Mouse (Mus musculus) hindbrain, embryonic 12.5 days (tissue): ENCODE measurements around the gene Pskh1. TPM values are rescaled to one million over a fixed set of nuclear protein-coding genes. Genes with fewer than 3 reads are reported as not detected.

Source experiments
- ATAC-seq: fragments of 200-750 bp; cut with Nextera tagmentation; 2 replicates; pipeline ENCODE4 v1.8.0; 2017; ENCODE audit warnings: moderate TSS enrichment; ENCODE audit not compliant: low FRiP score
- H3K27ac ChIP-seq: fragments of 300-500 bp; sonication (generic); 2 replicates; pipeline ENCODE4 v1.5.1; 2016; ENCODE audit warnings: mild to moderate bottlenecking
- H3K27me3 ChIP-seq: fragments of 300-500 bp; sonication (generic); 2 replicates; pipeline ENCODE4 v1.6.1; 2016; ENCODE audit warnings: mild to moderate bottlenecking
- H3K36me3 ChIP-seq: fragments of 300-500 bp; sonication (generic); 2 replicates; pipeline ENCODE4 v1.6.1; 2016; ENCODE audit warnings: mild to moderate bottlenecking
- H3K4me1 ChIP-seq: fragments of 300-500 bp; sonication (generic); 2 replicates; pipeline ENCODE4 v1.6.1; 2016
- H3K4me2 ChIP-seq: fragments of 300-500 bp; sonication (generic); replicated peaks from 2 replicates; pipeline ENCODE4 v1.6.1; 2016; ENCODE audit warnings: mild to moderate bottlenecking
- H3K4me3 ChIP-seq: fragments of 300-500 bp; sonication (generic); 2 replicates; pipeline ENCODE4 v1.5.1; 2016; ENCODE audit warnings: mild to moderate bottlenecking
- H3K9ac ChIP-seq: fragments of 300-500 bp; sonication (generic); 2 replicates; pipeline ENCODE4 v1.6.1; 2016; ENCODE audit warnings: mild to moderate bottlenecking, moderate library complexity
- H3K9me3 ChIP-seq: fragments of 300-500 bp; sonication (generic); replicated peaks from 2 replicates; pipeline ENCODE4 v1.6.1; 2016; ENCODE audit warnings: mild to moderate bottlenecking
- WGBS: fragments of 180-500 bp; shearing (Covaris S2); methylation state at CpG from one replicate; pipeline ENCODE4 v1.1.7; 2016; 5-methylcytosine and 5-hydroxymethylcytosine counted together
- microRNA-seq: library from miRNA; unstranded; fragments of <30 nt; microRNA quantifications from one replicate; pipeline ENCODE4, GENCODE M21; 2017
- polyA plus RNA-seq: library from polyadenylated mRNA; unstranded; fragments of >200 nt; fragmentation: Nextera tagmentation; extraction: Ambion mirVana; gene quantifications from 2 replicates; pipeline ENCODE4 v1.2.1, GENCODE M21; 2016

The Pskh1 gene
- polyA plus RNA-seq, 1 experiment from 2014 or later, result 22.4 TPM

DNA sequence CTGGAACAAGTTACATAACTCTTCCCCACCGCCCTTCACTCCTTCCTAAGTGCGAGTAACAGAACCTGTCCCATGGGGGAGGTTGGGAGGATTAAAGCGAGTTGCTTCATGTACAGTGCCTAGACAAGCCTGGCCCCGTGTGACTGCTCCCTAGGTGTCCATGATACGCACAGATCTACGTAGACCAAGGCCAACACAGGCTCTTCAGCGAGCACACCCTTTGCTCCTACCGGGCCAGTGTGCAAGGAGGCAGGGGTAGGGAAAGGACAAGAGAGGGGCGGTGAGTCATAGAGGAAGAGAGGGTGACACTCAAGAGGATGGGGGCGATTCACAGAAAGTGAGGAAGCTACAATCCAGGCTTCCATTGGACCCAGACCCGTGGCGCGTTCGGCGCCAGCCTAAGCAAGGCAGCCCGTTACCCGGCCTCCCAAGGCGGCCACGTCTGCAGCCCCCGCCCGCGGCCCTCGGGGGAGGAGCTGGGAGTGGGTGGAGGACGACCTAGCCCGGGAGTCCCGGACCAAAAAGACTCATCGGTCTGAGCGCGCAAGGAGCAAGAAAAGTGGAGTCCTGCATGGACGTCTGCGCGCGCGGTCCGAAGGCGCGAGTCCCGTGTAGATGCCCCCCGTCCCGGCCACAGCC is 65.1 kb downstream of the Pskh1 start:
- 3% methylated on average over 40 of the region's 40 CpGs for WGBS
- 0 out of 2 replicates have a peak overlapping the region, but pooled peaks have one; percentile 17 for H3K27ac ChIP-seq
- ATAC-seq, result peak; percentile 46

DNA sequence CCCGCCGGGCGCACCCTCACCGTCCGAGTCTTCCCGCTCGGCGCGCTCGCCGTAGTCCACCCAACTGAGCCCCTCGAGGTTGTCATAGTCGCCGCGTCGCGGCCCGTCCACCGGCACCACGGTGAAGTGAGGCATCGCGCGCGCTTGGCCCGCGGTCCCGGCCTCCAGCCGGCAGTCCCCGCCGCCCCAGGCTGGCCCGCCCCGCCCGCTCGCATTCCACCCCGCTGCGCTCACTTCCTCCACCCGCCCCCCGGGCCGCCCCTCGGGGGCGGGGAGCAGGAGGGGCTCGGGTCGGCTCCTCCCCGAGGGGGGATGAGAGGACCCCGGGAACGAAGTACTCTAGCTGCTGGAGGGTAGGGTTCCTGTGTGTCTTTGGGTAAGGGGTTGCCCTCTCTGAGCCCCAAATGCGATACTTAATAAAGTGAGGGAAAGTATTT is 65.7 kb downstream of the Pskh1 start, which contains the start of gene Slc12a4:
Gene Slc12a4 (minus strand): TSS at position 193 of the 437 bp plus-strand sequence.
- Histone ChIP-seq H3K27me3 (peaks cover 45% of the 10 kb centered on the region), H3K4me1 (peaks cover 15% of the 10 kb centered on the region), H3K27ac (0 out of 2 replicates have a peak within 1 kb of the TSS, but pooled peaks have one; percentile 17), H3K9me3 (no peaks in the 10 kb centered on the region), H3K4me2 (peak within 1 kb of the TSS; percentile 72), H3K9ac (peak within 1 kb of the TSS; percentile 56), H3K36me3 (no peaks in the 10 kb centered on the region), H3K4me3 (peak within 1 kb of the TSS; percentile 54)
- under 1% methylated on average over 45 of the region's 47 CpGs for WGBS
- peak; percentile 56 for ATAC-seq

More for the DNA sequence above, 65.1 kb downstream of the Pskh1 start:
- Histone ChIP-seq H3K4me2 (peak overlapping the region; percentile 72), H3K9me3 (no peaks in the 10 kb centered on the region), H3K27me3 (peaks cover 45% of the 10 kb centered on the region), H3K36me3 (no peaks in the 10 kb centered on the region), H3K9ac (peak overlapping the region; percentile 56), H3K4me3 (peak overlapping the region; percentile 54), H3K4me1 (peaks cover 15% of the 10 kb centered on the region)

- Histone ChIP-seq H3K9me3 (no peaks in the 10 kb centered on the region), H3K4me1 (peaks cover 15% of the 10 kb centered on the region), H3K4me2 (peak overlapping the region; percentile 72), H3K27ac (no peak overlapping the region), H3K4me3 (peak overlapping the region; percentile 54; the same call in 1 of the 2 replicates), H3K27me3 (peaks cover 45% of the 10 kb centered on the region), H3K9ac (no peak overlapping the region), H3K36me3 (no peaks in the 10 kb centered on the region)
- 6% methylated on average over 19 of the region's 19 CpGs for WGBS
- no peak for ATAC-seq
These were observed 66.6 kb downstream of the Pskh1 start for GRCm38 (mm10) chr8:105966692-105967311.

- 80% methylated on average over 1 of the region's 1 CpGs for WGBS
These were observed 69.1 kb downstream of the Pskh1 start for GRCm38 (mm10) chr8:105969367-105969766.

DNA sequence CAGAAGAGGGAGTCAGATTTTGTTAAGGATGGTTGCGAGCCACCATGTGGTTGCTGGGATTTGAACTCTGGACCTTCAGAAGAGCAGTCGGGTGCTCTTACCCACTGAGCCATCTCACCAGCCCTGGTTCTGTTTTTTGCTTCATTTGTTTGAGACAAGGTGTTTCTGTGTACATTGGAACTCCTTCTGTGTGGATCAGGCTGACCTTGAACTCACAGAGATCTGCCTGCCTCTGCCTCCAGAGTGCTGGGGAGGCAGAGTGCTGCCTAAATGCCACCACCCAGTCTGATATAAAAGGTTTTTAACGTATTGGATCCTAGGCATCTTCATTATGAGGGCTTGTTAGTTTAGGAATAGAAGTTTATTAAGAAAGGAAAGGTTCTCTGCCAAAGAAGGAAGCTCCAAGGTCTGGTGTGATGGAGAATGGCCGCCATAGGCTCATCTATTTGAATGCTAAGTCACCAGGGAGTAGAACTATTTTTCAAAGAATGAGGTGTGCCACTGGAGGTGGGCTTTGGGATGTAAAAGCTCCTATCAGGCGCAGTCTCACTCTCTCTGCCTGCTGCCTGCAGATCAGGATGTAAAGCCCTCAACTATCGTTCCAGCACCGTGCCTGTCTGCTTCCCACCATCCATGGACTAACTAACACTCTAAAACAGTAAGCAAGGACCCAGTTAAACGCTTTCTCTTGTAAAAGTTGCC is 70.9 kb downstream of the Pskh1 start:
- Histone ChIP-seq H3K9me3 (no peaks in the 10 kb centered on the region), H3K27me3 (peaks cover 18% of the 10 kb centered on the region), H3K4me1 (0 out of 2 replicates have a peak, but pooled peaks cover under 1% of the 10 kb centered on the region), H3K9ac (no peak overlapping the region), H3K4me3 (no peak overlapping the region), H3K27ac (no peak overlapping the region), H3K36me3 (no peaks in the 10 kb centered on the region), H3K4me2 (no peak overlapping the region)
- no peak for ATAC-seq
- WGBS, result 79% methylated on average over 8 of the region's 8 CpGs

More at GRCm38 (mm10) chr8:105969367-105969766, 69.1 kb downstream of the Pskh1 start:
- no peak for ATAC-seq
- Histone ChIP-seq H3K27ac (no peak overlapping the region), H3K9ac (no peak overlapping the region), H3K4me3 (no peak overlapping the region), H3K9me3 (no peaks in the 10 kb centered on the region), H3K36me3 (no peaks in the 10 kb centered on the region), H3K27me3 (peaks cover 36% of the 10 kb centered on the region), H3K4me2 (no peak overlapping the region), H3K4me1 (peaks cover 14% of the 10 kb centered on the region)

DNA sequence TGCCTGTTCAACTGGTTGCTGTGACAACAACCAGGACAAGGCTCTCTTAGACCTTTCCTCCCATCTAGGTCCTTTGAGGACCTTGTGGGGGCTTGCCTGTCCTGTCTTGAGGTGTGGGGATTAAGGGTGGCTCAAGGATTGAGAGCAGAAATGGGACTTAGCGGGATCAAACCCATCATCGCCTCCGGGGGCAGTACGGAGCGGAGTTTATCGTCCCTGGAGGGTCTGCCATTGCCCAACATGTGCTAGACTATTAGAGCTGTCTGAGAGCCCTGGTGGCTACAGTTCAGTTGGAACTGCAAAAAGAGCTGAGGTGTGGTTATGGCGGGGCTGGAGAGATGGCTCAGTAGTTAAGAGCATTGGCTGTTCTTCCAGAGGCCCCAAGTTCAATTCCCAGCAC is 75.1 kb downstream of the Pskh1 start:
- Histone ChIP-seq H3K27me3 (no peaks in the 10 kb centered on the region), H3K27ac (no peak overlapping the region), H3K4me1 (no peaks in the 10 kb centered on the region), H3K4me3 (no peak overlapping the region), H3K9ac (no peak overlapping the region), H3K4me2 (no peak overlapping the region), H3K9me3 (no peaks in the 10 kb centered on the region), H3K36me3 (no peaks in the 10 kb centered on the region)
- 68% methylated on average over 7 of the region's 7 CpGs for WGBS
- ATAC-seq, result no peak

DNA sequence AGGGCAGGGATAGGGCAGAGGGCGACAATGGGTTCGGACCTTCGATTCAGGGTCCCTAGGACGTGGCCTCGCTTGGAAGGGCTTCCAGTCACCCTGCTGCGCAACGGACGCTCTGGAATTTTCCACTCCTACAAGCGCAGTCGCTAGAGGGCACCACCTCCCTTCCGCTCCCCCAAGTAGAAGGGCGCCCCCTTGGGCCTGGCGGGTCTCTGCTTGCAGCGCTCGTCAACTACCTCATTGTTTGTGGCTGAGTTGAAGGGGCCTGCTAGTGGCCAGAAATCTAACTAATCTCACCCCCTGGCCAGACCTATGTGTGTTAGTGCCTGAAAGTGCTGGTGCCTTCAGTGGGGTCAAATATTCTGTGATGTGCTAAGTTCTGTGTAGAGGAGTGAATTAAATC is 79.1 kb downstream of the Pskh1 start, which contains the start of gene Dpep3:
Gene Dpep3 (minus strand): TSS at position 105 of the 400 bp plus-strand sequence.
- H3K4me2 ChIP-seq, result no peak within 1 kb of the TSS
- no peaks in the 10 kb centered on the region for H3K4me1 ChIP-seq
- H3K4me3 ChIP-seq, result no peak within 1 kb of the TSS
- H3K9ac ChIP-seq, result no peak within 1 kb of the TSS
- WGBS, result 93% methylated on average over 15 of the region's 15 CpGs
- no peaks in the 10 kb centered on the region for H3K27me3 ChIP-seq
- no peak for ATAC-seq
- H3K27ac ChIP-seq, result no peak within 1 kb of the TSS
- no peaks in the 10 kb centered on the region for H3K36me3 ChIP-seq
- no peaks in the 10 kb centered on the region for H3K9me3 ChIP-seq

DNA sequence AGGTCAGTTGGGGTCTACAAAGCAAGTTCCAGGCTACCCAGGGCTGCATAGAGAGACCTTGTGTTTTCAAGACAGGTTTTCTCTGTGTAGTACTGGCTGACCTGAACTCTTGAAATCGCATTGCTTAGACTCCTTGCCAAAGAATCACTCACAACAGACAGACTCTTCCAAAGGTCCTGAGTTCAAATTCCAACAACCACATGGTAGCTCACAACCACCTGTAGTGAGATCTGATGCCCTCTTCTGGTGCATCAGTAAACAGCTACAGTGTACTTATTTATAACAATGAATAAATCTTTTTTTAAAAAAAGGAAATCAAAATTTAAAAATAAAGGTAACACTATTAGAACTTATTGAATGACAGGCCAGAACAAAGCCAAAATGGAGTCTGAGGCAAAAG is 80.9 kb downstream of the Pskh1 start:
- no peaks in the 10 kb centered on the region for H3K36me3 ChIP-seq
- no peaks in the 10 kb centered on the region for H3K4me1 ChIP-seq
- H3K27me3 ChIP-seq, result no peaks in the 10 kb centered on the region
- H3K4me3 ChIP-seq, result no peak overlapping the region
- 84% methylated on average over 1 of the region's 1 CpGs for WGBS
- no peak overlapping the region for H3K9ac ChIP-seq
- no peak overlapping the region for H3K4me2 ChIP-seq
- ATAC-seq, result no peak
- no peaks in the 10 kb centered on the region for H3K9me3 ChIP-seq
- H3K27ac ChIP-seq, result no peak overlapping the region

Small RNA genes lying within 50 kb of the gene (microRNA-seq; reads per million reads assigned to microRNA genes)
- gene Mir7074, result not detected

Other genes starting within 250 kb of the Pskh1 start
- 9.7 and 11.8 TPM in 2 replicates for gene Carmil2, start 214.2 kb upstream of the Pskh1 start, polyA plus RNA-seq
- 79.1 and 88.0 TPM in 2 replicates for gene Acd, start 199.3 kb upstream of the Pskh1 start, polyA plus RNA-seq
- 29.5 and 29.7 TPM in 2 replicates for gene Pard6a, start 199.3 kb upstream of the Pskh1 start, polyA plus RNA-seq
- 0.39 TPM in 1 of 2 replicates, not detected in the other for gene 4933405L10Rik, start 192.8 kb upstream of the Pskh1 start, polyA plus RNA-seq
- gene Enkd1, start 192.2 kb upstream of the Pskh1 start, polyA plus RNA-seq, result 22.4 and 23.6 TPM in 2 replicates
- gene Gfod2, start 141.8 kb upstream of the Pskh1 start, polyA plus RNA-seq, result 63.8 and 68.1 TPM in 2 replicates
- 12.8 and 14.6 TPM in 2 replicates for gene Ranbp10, start 73.1 kb upstream of the Pskh1 start, polyA plus RNA-seq
- 0.84 and 1.5 TPM in 2 replicates for gene Tsnaxip1, start 72.7 kb upstream of the Pskh1 start, polyA plus RNA-seq
- gene Cenpt, start 47.2 kb upstream of the Pskh1 start, polyA plus RNA-seq, result 63.8 and 64.5 TPM in 2 replicates
- 74.3 and 77.8 TPM in 2 replicates for gene Thap11, start 45.3 kb upstream of the Pskh1 start, polyA plus RNA-seq
- gene Nutf2, start 39.9 kb upstream of the Pskh1 start, polyA plus RNA-seq, result 241 and 248 TPM in 2 replicates
- 69.3 and 72.1 TPM in 2 replicates for gene Edc4, start 19.6 kb upstream of the Pskh1 start, polyA plus RNA-seq
- gene Nrn1l, start 6.9 kb upstream of the Pskh1 start, polyA plus RNA-seq, result 0.56 and 0.63 TPM in 2 replicates
- gene Ctrl, start 33.4 kb downstream of the Pskh1 start, polyA plus RNA-seq, result 2.6 and 2.7 TPM in 2 replicates
- gene Psmb10, start 38.0 kb downstream of the Pskh1 start, polyA plus RNA-seq, result 27.3 and 30.2 TPM in 2 replicates
- gene Lcat, start 42.9 kb downstream of the Pskh1 start, polyA plus RNA-seq, result 0.57 and 0.79 TPM in 2 replicates
- 19.5 TPM in 2 replicates for gene Slc12a4, start 65.7 kb downstream of the Pskh1 start, polyA plus RNA-seq
- not detected in 2 replicates for gene Dpep3, start 79.0 kb downstream of the Pskh1 start, polyA plus RNA-seq
- 16.3 and 20.7 TPM in 2 replicates for gene Dus2, start 90.9 kb downstream of the Pskh1 start, polyA plus RNA-seq
- not detected in 2 replicates for gene Dpep2nb, start 105.5 kb downstream of the Pskh1 start, polyA plus RNA-seq
- gene Ddx28, start 111.4 kb downstream of the Pskh1 start, polyA plus RNA-seq, result 18.4 and 19.9 TPM in 2 replicates
- gene Nfatc3, start 158.4 kb downstream of the Pskh1 start, polyA plus RNA-seq, result 5.7 and 6.7 TPM in 2 replicates
- 2.6 and 2.9 TPM in 2 replicates for gene Esrp2, start 236.5 kb downstream of the Pskh1 start, polyA plus RNA-seq
- gene Pla2g15, start 250.0 kb downstream of the Pskh1 start, polyA plus RNA-seq, result 18.2 and 20.1 TPM in 2 replicates